Mouse (Mus musculus) kidney, adult 9 months (tissue): ENCODE data around the gene Ifitm10.

Source experiments
- DNase-seq: peaks from one replicate; pipeline ENCODE4 v3.0.0; 2022

Gene Ifitm10

DNA sequence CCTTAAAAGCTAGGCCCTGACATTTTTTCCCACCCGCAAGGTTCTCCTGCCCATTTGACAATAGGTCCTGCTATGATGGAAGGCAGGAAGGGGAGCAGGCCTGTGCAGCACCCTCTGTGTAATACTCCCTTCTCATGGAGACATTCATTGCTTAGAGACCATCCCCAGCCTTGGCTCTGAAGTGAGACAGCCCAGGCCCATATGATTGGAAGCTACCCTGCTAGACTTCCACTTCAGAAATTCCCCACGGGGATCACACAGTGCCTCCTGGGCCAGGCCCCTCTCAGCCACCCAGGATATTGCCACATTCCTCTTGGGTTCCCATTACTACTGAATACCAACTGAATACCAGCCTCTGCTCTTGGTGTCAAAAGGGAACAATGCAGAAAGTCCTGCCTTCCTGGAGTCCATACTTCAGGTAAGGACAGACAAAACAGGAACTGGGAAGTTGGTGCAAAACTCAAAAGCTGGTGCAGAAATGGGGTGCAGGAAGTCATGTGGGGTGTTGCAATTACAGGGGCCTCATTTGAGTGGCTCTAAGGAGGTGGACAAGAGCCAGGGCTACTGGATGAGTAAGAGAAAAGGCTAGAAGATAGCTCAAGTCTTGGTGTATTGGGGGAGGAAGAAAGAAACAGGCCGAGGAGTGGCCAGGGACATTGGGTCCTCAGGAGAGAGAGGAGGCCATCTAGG is 16.6 kb upstream of the Ifitm10 start:
- no peak for DNase-seq

DNA sequence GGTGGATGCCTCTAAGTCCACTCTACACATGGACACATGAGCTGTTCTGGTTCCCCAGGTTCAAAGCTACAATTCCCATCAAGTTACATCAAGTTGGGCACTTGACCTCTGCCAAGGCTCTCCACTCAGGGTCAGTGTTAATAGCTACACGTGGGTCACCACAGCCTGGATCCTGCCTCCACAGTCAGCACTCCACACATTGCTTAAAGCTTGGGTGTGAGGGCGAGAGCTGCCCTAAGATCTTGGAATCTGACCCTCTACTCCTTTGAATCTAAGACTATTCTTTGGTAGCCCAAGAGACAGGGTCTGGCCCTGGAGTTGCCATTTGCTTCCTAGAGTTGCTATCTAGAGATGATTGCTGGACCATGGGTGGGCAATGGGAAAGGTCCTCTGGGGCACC is 15.2 kb upstream of the Ifitm10 start:
- DNase-seq, result no peak

DNA sequence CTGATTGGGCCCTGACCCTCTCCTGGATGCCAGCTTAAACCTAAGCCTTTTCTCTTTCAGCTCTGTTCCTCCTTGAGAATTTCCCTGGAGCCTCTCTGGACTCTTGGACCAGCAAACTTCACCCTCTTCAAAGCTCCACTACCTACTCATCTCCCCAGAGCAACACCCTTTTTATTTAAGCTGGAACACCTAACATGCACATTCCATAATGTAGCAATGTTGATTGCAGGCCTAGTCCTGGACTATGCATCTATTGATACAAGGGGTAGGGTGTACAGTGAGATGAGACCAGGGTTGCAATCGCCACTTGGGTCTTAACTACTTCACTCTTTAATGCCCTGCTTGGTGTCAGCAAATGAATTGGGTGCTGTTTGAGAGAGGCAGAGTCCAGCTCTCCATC is 14.6 kb upstream of the Ifitm10 start:
- DNase-seq, result no peak

DNA sequence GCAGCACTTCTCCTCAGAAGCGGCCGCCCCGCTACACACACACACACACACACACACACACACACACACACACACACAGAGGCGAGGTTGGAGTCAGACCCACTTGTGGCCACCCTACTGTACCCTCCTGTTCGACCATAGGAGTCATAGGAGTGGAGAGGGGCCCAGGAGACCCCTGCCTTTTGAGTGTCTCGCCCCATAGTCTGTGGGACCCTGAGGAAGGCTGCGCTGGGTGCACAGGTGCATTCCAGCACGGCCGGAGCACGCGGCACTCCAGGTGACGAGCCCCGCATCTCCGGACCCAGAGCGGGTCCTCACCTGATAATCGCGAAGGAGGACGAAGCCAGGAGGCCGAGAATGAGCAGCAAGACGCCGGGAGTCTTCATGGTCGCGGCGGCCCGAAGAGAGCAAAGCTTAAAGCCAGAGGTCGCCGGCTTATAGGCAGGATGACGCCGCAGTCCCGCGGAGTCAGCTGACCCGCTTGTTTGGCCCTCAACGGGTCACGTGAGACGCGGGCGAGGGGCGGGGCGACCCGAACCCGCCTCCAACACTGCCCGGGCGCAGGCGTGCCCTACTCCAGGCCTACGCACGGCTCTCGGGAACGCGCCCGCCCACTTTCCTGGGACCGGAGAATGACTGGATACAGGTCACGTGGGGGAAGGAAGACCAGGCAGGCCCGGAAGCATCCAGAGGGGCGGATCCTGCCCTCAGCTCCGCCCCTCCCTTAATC is 14.0 kb upstream of the Ifitm10 start, which contains the start of gene Ctsd:
Gene Ctsd, minus strand, starts transcription at position 620 of the 730 bp plus-strand sequence.
- peak; percentile 99 for DNase-seq

DNA sequence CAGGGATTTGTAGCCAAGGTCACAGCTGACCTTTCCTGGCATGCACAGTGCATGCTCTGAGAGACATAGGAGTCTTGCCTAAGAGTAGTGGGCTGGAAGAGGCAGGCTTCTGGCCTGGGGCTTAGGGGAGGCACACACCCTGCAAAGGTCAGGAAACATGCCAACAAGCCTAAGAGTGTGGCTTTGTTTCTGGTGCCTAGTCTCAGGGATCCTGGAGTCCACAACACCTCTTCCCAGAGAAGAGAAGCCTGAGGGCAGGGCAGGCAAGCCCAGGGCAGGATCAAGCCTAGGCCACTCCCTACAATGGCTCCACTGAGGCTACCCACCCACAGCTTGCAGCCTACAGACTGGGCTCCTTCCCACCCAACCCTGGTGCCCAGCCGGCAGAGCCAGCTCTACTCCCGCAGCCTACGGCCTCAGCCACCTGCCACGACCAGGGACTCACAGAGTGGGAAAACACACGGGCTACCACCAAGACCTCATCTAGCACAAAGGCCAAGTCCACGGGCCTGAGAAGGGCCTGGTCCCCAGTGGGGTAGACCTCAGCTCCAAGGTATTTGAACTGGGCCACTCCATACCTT is 13.2 kb upstream of the Ifitm10 start:
- DNase-seq, result peak; percentile 33

DNA sequence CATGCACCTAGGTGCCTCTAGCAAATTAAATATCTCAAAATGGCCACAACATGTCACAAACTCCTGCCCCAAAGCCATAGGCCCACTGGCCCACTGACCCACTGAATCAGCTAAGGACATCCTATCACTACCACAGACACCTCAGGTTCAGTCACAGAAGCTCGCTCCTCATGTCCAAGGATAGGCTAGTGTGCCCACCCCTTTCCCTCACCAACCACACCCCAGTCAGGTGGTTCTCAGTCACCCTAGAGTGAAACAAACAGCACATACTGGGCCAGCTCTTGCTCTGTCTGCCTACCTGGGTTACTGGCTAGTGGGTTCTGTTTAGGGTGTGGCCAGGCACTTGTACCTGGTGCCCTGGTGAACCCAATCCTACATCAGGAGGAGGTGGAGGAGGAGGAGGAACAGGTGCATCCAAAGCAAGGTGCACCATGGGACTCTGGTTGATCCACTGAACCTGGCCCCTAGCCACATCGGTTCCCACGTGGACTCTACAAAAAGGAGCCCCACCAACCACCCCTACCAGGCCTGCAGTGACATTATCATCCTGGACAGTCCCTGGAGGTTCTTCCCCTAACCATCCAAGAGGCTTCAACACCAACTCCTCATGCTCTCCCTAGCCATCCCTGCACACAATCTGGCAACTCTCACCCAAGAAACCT is 12.3 kb upstream of the Ifitm10 start:
- no peak for DNase-seq

DNA sequence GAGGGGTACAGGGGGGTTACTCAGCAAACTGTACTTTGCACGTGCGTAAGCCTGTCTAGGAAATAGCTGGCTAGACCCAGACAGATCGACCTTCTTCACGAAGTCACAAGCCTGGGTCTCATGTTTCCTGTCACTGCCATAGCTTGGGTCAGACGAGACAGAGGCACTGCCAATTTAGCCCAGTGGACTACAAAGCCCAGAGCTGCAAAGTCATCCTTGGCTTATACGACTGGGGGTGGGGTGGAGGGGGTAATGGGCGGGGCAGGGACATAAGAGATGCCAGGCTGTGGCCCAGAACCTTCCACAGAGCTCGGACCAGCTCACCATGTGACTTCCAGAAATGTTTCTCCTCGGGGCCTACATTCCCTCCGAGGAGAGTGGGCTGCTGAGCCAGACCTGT is 10.8 kb upstream of the Ifitm10 start:
- DNase-seq, result no peak

DNA sequence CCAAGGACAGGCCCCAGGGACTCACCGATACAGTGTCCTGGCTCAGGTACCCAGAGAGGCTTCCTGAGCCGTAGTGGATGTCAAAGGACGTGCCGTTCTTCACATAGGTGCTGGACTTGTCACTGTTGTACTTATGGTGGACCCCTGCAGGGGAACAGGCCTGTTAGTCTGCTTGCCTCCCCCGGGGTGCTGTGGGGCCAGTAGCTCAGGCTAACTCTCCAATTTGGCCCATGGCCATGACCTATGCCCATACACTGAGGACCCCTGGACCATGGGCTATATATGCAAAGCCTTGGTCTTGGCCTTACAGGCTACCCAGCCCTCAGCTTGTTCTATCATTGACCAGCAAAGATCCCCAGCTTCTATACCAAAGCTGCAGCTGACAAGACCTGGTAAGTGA is 9.0 kb upstream of the Ifitm10 start, which contains the start of gene Gm49369:
Gene Gm49369, minus strand, starts transcription at position 101 of the 400 bp plus-strand sequence.
- no peak for DNase-seq

DNA sequence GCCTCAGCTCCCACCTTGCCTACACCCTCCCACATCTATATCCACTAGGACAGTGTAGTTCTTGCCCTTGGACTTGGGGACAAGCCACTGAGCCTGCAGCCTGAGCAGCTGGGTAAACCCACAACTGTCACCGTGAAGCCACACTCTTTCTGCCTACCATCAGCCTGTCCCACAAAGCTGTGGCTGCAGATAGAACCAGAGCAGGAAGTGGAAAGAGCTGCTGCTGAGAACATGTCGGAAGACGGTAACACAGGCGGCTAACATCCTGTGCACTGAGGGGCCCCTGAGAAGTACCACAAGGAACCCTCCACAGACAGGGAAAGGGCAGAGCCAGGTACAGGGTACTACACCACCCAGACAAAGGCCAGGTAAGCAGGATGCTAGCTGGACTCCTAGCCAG is 7.6 kb upstream of the Ifitm10 start:
- DNase-seq, result no peak

DNA sequence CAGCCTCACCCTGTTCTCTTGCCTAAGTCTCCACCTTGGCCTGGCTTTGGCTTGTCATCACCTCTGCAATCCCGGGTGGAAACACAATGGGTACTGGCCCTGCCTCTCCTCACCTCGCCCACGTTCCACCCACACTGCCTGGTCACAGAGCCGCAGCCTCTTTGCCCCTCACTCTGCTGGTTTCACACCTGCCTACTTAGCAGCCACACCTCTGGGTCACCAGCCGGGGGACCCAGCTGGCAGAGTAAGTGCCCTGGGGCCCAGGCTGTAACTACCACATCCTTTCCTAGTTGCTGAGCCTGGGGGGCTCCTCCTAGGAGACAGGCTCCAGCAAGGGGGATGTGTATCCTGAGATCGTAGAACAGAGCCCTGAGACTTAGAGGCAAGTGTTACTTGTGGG is 5.6 kb upstream of the Ifitm10 start:
- DNase-seq, result no peak

DNA sequence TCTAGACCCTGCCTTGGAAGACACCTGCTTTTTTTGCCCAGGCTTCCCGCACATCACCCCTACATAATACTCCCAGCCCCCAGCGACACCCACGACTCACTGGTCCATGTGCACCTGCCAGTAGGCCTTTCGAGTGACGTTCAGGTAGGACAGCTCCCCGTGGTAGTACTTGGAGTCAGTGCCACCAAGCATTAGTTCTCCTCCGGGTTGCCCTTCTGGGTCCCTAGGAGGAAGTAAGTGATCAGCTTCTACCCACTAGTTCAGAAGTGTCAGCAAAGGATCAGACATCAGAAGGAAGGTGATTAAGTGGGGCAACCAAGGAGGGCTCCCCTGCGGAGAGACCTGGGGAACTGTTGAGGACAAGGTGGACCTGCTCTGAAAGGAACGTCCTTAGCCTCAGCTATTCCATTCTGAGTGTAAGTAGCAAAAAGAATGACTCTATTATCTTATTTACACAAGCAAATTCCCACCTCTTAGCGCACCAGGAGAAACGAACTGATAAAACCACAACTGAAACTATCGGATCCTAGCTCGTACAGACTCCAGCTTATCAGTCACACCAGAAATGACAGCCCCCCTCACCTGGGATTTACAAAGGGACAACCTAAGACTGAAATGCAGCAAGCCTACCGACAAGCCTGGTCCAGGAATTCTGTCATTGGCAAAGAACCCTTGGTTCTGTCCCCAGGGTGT is 3.8 kb upstream of the Ifitm10 start:
- DNase-seq, result no peak

DNA sequence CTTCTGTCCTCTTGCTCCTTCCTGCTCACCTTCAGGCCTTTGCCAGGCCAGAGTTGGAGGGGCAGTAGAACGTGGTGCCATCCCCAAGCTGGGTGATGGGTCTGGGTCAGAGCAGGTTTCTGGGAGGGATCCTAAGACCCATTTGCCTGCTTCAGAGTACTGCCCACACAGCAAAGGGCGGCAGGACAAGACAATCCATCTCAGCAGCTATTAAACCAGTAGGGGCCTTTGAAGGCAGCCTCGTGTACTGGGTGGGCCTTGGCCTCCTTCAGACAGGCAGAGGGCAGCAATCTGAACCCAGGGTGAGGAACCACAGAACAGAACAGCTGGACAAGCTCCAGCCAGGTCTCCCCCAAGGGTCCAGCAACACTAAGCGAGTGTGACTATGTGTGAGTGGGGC is 2.5 kb upstream of the Ifitm10 start:
- no peak for DNase-seq

DNA sequence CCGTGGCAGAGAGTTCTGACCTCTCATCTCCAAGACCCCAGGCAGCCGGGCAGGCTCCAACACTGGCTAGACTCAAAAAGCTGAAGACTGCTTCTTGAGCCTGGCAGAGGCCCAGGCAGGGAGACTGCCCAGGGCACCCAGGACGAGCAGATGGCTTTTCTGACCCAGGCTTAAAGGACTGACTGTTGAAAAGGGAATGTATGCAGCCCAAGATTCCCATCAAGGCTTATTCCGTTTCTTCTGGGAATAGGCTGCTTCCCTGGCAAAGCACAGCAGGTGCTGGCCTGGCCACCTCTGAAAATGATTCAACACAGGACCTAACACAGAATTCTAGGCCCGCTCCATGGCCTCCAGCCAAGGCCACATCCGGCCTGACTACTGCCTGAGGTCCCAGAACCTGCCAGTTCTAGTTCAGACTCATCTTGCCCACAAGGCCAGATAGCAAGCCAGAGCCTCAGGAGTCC is 1.7 kb upstream of the Ifitm10 start:
- peak; percentile 51 for DNase-seq

DNA sequence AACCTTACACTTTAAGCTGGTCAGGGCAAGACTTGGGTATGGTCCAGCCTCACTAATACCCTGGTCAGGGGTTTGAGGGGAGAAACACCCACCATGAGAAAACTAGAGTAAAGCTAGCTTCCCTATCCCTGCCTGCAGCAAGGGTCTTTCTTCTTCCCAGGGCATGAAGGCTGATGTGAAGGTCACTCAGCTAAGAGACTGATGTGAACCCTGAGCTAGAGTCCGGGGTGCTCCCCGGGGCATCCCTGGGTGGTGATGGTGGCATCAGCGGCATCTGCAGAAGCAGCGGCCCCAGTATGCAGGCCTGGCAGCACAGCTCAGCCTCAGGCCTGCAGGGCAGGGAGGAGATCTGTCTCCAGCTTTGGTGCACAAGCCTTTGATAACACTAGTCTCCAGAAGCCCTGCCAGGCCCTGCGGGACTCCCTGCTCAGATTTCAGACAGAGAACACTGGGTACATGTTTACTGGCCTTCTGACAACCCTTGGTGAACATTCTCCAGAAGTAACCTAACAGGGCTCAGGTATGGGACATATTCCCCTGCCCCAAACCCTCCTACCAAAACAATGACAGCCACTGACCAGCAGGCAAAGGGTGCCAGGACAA is 961 bp upstream of the Ifitm10 start:
- no peak for DNase-seq

DNA sequence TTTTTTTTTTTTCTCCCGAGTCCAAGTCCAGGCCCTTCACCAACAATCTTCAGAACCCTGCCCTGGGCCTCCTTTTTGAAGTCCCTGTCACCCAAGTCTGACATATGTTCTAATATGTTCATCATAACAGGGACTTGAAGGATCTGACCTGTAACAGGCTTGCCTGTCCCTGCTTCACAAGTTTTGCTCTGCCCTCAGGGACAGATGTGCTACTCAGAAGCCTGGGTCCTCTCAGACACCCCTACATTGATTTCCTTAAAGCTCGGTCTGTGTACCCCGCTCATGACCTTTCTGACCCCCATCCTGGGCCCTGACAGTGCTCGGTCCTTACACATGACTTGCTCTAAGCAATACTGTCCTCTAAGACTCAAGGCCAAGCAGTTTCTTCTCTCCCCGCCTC is 514 bp downstream of the Ifitm10 start:
- no peak for DNase-seq

DNA sequence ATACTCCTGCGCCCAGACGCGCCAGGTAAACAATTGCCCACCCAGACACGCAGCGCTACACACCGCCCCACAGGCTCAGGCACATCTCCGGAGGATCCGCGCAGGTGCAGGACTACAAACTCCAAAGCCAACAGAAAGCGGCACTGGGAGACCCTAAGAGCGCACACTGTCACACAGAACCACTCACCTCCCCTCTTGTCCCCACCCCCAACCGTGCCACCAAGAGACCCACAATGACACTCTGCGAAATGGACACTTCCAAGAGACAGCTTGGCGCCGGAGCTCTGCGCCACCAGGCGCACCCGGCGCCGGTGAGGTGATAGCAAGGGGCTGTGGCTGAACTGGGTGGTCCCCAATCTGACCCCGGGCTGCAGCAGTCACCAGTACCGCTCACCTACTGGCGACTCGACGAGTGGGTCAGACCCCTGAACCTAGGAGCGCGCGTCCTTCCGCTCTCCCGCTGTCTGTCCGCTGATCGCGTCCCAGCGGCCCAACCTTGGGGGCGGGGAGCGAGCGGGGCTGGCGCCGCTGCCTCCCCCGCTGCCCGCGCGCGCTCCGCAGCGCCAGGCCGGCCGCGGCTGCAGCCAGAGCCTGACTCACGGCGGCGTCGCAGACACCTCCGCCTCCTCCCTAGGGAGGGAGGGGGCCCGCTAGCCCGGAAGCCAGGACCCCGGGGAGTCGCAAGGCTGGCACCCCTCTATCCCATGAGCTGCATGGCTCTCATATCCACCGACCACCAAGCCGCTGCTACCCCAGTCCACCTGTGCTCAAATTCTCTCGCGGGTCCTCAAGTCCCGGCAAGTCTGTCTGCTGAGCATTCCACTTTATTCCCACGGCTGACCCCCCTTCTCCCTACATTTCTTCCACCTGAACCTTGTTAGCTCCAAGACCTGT is 1.5 kb downstream of the Ifitm10 start:
- no peak for DNase-seq

DNA sequence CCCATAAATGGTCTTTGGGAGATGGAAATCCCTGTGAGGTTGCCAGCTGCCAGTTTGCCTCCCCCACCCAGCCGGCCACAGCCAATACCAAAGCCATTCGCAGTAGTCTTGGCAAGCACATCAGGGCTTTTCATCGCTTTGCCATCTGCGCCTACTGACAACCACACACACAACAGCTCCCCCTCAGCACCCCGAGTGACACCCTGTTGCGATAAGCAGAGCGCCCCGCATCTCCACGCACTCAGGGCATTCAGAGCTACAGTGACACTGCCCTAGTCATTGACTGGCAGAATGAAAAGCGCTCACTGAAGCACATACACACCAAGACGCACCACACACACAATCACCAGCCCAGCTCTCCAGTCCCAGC is 2.2 kb downstream of the Ifitm10 start:
- DNase-seq, result no peak

DNA sequence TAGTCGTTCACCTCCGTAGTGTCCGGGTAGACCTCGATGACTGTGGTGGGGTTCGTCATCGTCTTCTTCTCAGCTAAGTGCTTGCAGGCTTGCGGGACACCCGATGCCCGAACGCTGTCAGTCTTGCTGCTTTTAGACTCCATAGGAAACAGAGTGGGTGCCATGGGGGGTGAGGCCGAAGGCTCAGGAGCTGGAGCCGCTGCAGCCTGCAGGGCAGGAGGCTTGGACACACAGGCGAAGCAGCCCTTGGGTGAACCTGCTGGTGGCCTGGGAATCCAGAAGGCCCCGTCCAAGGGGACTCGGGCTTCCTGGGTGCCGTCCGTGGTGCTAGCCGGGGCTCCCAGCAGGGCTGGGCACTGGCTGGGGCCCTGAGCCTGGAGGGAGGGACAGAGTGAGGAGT is 2.6 kb downstream of the Ifitm10 start:
- no peak for DNase-seq

DNA sequence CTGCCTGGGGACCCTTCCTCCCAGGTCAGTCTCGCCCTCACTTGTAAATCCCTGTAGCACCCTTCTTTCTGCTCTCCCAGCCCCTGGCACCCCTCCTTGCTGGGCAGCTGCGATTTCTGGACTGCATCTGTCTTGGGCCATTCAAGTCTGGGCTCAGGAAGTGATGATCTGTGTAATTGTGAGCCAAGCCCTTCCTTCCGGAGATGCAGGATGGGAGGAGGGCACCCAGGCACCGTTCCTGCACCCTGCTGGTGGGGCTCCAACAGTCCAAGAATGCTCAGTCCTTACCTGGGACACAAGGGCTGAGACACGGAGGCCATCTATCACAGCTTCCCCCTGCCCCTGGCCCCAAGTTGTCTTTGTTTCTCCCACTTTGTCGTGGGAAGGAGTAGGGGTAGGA is 3.7 kb downstream of the Ifitm10 start:
- DNase-seq, result no peak

DNA sequence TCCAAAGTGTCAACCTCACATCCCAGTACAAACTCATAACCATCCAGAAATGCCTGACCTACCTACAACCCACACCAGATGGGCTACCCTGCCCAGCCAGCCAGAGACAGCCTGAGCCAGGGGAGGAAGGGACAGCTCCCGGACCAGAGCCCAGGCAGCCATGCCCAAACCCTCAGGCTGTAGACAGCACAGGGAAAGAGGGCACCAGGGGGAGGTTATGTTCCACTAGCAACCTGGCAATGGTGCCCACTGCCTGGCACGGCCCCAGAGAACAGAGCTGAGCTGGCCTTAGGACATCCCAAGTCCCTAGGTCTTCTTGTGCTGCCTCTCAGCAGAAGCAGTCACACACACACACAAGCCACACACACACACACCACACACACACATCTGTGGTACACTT is 4.7 kb downstream of the Ifitm10 start:
- no peak for DNase-seq

DNA sequence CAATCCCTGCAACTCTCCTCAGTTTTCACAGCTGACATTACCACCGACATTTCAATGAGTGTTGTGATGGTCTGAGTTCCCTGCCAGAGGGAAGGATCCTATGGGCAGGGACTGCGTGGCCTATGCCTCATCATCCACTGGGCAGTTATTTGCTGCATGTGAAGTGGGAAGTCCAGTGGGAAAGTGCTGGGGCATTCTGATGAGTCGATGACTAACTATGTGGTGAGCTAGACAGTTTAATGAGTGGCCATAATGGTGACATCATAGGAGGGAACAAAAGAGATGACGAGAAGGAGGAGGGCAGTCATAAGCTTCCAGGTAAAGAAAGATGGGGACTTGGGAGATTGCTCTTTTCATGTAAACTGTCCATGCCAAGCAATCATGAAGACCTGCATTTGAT is 10.4 kb downstream of the Ifitm10 start:
- no peak for DNase-seq

DNA sequence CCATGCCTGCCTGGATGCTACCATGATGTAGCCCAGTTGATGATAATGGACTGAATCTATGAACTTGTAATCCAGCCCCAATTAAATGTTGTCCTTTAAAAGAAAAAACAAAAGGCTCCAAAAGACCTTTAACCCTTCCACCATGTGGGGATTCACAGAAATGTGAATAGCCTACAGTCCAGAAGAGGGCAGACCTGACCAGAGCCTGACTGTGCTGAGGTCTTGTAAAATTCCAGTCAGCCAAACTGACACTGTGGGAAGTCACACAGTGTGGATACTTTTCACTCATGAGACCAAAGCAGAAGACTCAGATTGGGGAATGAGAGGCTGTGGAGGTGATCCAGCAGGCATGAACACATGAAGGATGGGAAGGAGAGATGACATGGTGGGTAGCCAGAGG is 12.8 kb downstream of the Ifitm10 start:
- DNase-seq, result no peak
